Mouse (Mus musculus): ENCODE results near the gene Cspg4. TPM values are rescaled to one million over a fixed set of nuclear protein-coding genes. Genes with fewer than 3 reads are reported as not detected.

Gene Cspg4
- polyA plus RNA-seq, 1 experiment from 2014 or later, result 10.5 TPM

GRCm38 (mm10) chr9:56843679-56844188, 21.1 kb upstream of the Cspg4 start:
- ATAC-seq (ENCODE audit: low FRiP score), result no peak
- H3K27ac ChIP-seq (replicated peaks), result no peak overlapping the region
- H3K9ac ChIP-seq (replicated peaks), result no peak overlapping the region
- H3K4me3 ChIP-seq (replicated peaks), result no peak overlapping the region
- 30% methylated on average over 7 of the region's 7 CpGs for WGBS
- H3K4me1 ChIP-seq, result peaks cover 44% of the 10 kb centered on the region
- 0 out of 2 replicates have a peak, but pooled peaks cover 3% of the 10 kb centered on the region for H3K27me3 ChIP-seq (replicated peaks)
- no peak overlapping the region for H3K4me2 ChIP-seq
- H3K36me3 ChIP-seq, result no peaks in the 10 kb centered on the region
- no peaks in the 10 kb centered on the region for H3K9me3 ChIP-seq (replicated peaks)

DNA sequence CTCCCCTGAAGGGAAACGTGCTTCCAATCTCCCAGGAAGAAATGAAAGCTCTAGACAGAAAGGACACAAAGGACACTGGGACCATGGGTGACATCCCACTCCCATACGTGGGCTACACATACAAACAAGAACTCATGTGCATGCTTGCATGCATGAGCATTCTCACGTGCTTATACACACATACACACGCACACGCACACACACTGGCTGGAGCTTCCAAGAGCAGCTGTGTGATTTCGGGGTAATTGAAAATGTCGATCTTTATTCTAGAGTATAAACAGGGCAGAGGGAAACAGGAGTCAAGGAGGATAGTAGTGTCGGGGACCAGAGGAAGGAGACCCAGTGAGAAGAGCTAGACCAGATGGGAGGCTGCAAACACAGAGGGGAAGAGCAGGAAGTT, 20.2 kb upstream of the Cspg4 start:
- WGBS, result 28% methylated on average over 8 of the region's 8 CpGs
- no peak overlapping the region for H3K4me2 ChIP-seq
- H3K27me3 ChIP-seq (replicated peaks), result 0 out of 2 replicates have a peak, but pooled peaks cover 3% of the 10 kb centered on the region
- 0 out of 2 replicates have a peak overlapping the region, but pooled peaks have one; percentile 9 for H3K9ac ChIP-seq (replicated peaks)
- H3K36me3 ChIP-seq, result no peaks in the 10 kb centered on the region
- H3K9me3 ChIP-seq (replicated peaks), result no peaks in the 10 kb centered on the region
- peaks cover 44% of the 10 kb centered on the region for H3K4me1 ChIP-seq
- 0 out of 2 replicates have a peak overlapping the region, but pooled peaks have one; percentile 4 for H3K27ac ChIP-seq (replicated peaks)
- ATAC-seq (ENCODE audit: low FRiP score), result no peak
- H3K4me3 ChIP-seq (replicated peaks), result no peak overlapping the region

DNA sequence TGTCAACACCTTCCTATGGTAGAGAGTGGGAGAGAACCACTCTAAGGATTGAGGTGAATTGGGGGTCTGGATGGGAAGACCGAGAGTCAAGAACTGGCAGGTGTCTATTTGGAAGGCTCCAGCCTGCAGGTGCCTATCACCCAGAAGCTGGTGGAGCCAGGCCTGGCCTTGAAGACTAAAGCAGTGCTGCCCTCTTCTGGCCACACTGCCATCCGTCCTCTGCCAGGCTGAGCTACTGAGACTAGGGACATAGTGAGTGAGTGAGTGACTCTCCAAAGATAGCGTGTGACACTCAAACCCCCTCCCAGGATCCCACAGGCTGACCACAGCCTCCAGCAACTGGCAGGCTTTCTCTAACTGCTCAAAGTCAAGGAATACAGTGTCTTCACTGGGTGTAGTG, 17.3 kb upstream of the Cspg4 start:
- Histone ChIP-seq H3K27ac (replicated peaks) (no peak overlapping the region), H3K9me3 (replicated peaks) (no peaks in the 10 kb centered on the region), H3K4me3 (replicated peaks) (no peak overlapping the region), H3K36me3 (no peaks in the 10 kb centered on the region), H3K27me3 (replicated peaks) (0 out of 2 replicates have a peak, but pooled peaks cover 3% of the 10 kb centered on the region), H3K9ac (replicated peaks) (no peak overlapping the region), H3K4me2 (no peak overlapping the region), H3K4me1 (peaks cover 33% of the 10 kb centered on the region)
- WGBS, result 14% methylated on average over 3 of the region's 3 CpGs
- peak; percentile 43; the same call in 1 of the 2 replicates for ATAC-seq (ENCODE audit: low FRiP score)

DNA sequence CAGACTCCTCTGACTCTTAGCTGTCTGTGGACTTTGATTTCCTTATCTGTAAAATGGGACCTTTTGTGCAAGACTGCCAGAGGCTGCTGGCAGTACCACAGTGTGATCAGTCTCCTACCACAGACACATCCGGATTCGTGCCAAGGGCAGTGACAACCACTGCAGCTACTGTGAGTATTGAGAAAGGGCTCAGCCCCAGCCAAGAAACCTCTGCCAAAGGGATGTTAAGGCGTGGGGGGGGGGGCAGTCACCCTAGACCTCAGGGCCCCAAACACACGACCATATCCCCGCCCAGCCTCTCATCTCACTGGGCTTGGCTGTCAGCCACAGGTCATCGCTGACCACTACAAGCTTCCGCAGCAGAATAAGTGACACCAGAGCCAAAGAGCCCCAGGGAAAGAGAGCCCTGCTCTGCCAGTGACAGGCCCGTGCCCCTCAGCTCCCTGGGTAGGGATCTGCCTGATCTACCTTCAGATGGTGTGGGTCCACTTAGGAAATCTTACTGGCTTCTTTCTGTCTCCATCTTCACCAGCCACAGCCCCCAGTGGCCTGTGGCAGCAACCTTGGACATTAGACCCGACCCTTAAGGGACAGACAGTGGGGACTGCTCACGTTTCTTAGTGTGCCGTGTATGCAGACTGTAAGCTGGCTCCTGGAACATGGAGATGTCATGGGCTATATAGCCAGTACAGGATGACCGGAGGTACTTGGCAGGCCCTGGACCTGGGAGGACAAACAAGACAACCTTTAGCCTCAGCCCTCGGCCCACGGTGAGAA, 14.5 kb upstream of the Cspg4 start:
- H3K4me3 ChIP-seq (replicated peaks), result no peak overlapping the region
- no peaks in the 10 kb centered on the region for H3K36me3 ChIP-seq
- H3K4me2 ChIP-seq, result no peak overlapping the region
- ATAC-seq (ENCODE audit: low FRiP score), result no peak
- 79% methylated on average over 14 of the region's 14 CpGs for WGBS
- H3K27me3 ChIP-seq (replicated peaks), result no peaks in the 10 kb centered on the region
- no peak overlapping the region for H3K27ac ChIP-seq (replicated peaks)
- H3K9ac ChIP-seq (replicated peaks), result no peak overlapping the region
- H3K9me3 ChIP-seq (replicated peaks), result no peaks in the 10 kb centered on the region
- peaks cover 8% of the 10 kb centered on the region for H3K4me1 ChIP-seq

GRCm38 (mm10) chr9:56850905-56851252, 14.0 kb upstream of the Cspg4 start:
- Histone ChIP-seq H3K27ac (replicated peaks) (no peak overlapping the region), H3K4me1 (peaks cover 8% of the 10 kb centered on the region), H3K4me2 (no peak overlapping the region), H3K36me3 (no peaks in the 10 kb centered on the region), H3K9ac (replicated peaks) (no peak overlapping the region), H3K9me3 (replicated peaks) (no peaks in the 10 kb centered on the region), H3K4me3 (replicated peaks) (no peak overlapping the region), H3K27me3 (replicated peaks) (no peaks in the 10 kb centered on the region)
- 87% methylated on average over 4 of the region's 4 CpGs for WGBS
- no peak for ATAC-seq (ENCODE audit: low FRiP score)

GRCm38 (mm10) chr9:56851778-56852177, 13.1 kb upstream of the Cspg4 start:
- Histone ChIP-seq H3K9ac (replicated peaks) (no peak overlapping the region), H3K4me2 (no peak overlapping the region), H3K27me3 (replicated peaks) (no peaks in the 10 kb centered on the region), H3K4me1 (peaks cover 8% of the 10 kb centered on the region), H3K9me3 (replicated peaks) (no peaks in the 10 kb centered on the region), H3K27ac (replicated peaks) (no peak overlapping the region), H3K4me3 (replicated peaks) (no peak overlapping the region), H3K36me3 (no peaks in the 10 kb centered on the region)
- 33% methylated on average over 11 of the region's 11 CpGs for WGBS
- peak; percentile 30; the same call in 1 of the 2 replicates for ATAC-seq (ENCODE audit: low FRiP score)

- no peaks in the 10 kb centered on the region for H3K9me3 ChIP-seq (replicated peaks)
- 65% methylated on average over 3 of the region's 3 CpGs for WGBS
- H3K27ac ChIP-seq (replicated peaks), result no peak overlapping the region
- no peak for ATAC-seq (ENCODE audit: low FRiP score)
- H3K27me3 ChIP-seq (replicated peaks), result no peaks in the 10 kb centered on the region
- H3K4me1 ChIP-seq, result no peaks in the 10 kb centered on the region
- no peak overlapping the region for H3K9ac ChIP-seq (replicated peaks)
- no peak overlapping the region for H3K4me3 ChIP-seq (replicated peaks)
- no peak overlapping the region for H3K4me2 ChIP-seq
- no peaks in the 10 kb centered on the region for H3K36me3 ChIP-seq
These were observed 7.4 kb upstream of the Cspg4 start for GRCm38 (mm10) chr9:56857463-56857862.

GRCm38 (mm10) chr9:56860035-56860434, 4.8 kb upstream of the Cspg4 start:
- H3K36me3 ChIP-seq, result no peaks in the 10 kb centered on the region
- no peak overlapping the region for H3K27ac ChIP-seq (replicated peaks)
- no peak overlapping the region for H3K4me3 ChIP-seq (replicated peaks)
- H3K9ac ChIP-seq (replicated peaks), result no peak overlapping the region
- H3K27me3 ChIP-seq (replicated peaks), result peaks cover 13% of the 10 kb centered on the region
- H3K4me2 ChIP-seq, result no peak overlapping the region
- H3K4me1 ChIP-seq, result peaks cover 12% of the 10 kb centered on the region
- ATAC-seq (ENCODE audit: low FRiP score), result no peak
- 77% methylated on average over 3 of the region's 3 CpGs for WGBS
- no peaks in the 10 kb centered on the region for H3K9me3 ChIP-seq (replicated peaks)

GRCm38 (mm10) chr9:56860486-56861269, 4.2 kb upstream of the Cspg4 start:
- 68% methylated on average over 15 of the region's 15 CpGs for WGBS
- no peaks in the 10 kb centered on the region for H3K36me3 ChIP-seq
- no peak overlapping the region for H3K9ac ChIP-seq (replicated peaks)
- peaks cover 13% of the 10 kb centered on the region for H3K4me1 ChIP-seq
- H3K9me3 ChIP-seq (replicated peaks), result no peaks in the 10 kb centered on the region
- H3K27me3 ChIP-seq (replicated peaks), result peaks cover 20% of the 10 kb centered on the region
- no peak overlapping the region for H3K4me2 ChIP-seq
- H3K27ac ChIP-seq (replicated peaks), result no peak overlapping the region
- ATAC-seq (ENCODE audit: low FRiP score), result no peak
- no peak overlapping the region for H3K4me3 ChIP-seq (replicated peaks)

- Histone ChIP-seq H3K9me3 (replicated peaks) (no peaks in the 10 kb centered on the region), H3K27ac (replicated peaks) (no peak overlapping the region), H3K4me1 (peaks cover 14% of the 10 kb centered on the region), H3K27me3 (replicated peaks) (peaks cover 29% of the 10 kb centered on the region), H3K36me3 (no peaks in the 10 kb centered on the region), H3K4me2 (no peak overlapping the region), H3K9ac (replicated peaks) (no peak overlapping the region), H3K4me3 (replicated peaks) (no peak overlapping the region)
- WGBS, result 51% methylated on average over 2 of the region's 2 CpGs
- no peak for ATAC-seq (ENCODE audit: low FRiP score)
These were observed 2.0 kb upstream of the Cspg4 start for GRCm38 (mm10) chr9:56862863-56863262.

- WGBS, result 27% methylated on average over 3 of the region's 3 CpGs
- H3K27me3 ChIP-seq (replicated peaks), result peaks cover 29% of the 10 kb centered on the region
- ATAC-seq (ENCODE audit: low FRiP score), result no peak
- no peaks in the 10 kb centered on the region for H3K36me3 ChIP-seq
- H3K4me2 ChIP-seq, result peak within 1 kb of the TSS; percentile 46
- H3K4me1 ChIP-seq, result peaks cover 23% of the 10 kb centered on the region
- no peaks in the 10 kb centered on the region for H3K9me3 ChIP-seq (replicated peaks)
- H3K27ac ChIP-seq (replicated peaks), result 0 out of 2 replicates have a peak within 1 kb of the TSS, but pooled peaks have one; percentile 37
- H3K4me3 ChIP-seq (replicated peaks), result peak within 1 kb of the TSS; percentile 36
- no peak within 1 kb of the TSS for H3K9ac ChIP-seq (replicated peaks)
These were observed 560 bp upstream of the Cspg4 start, which contains the start of gene Odf3l1 for GRCm38 (mm10) chr9:56864216-56864729. Gene Odf3l1, minus strand, starts transcription at chr9:56864679.
